Mouse (Mus musculus) neural tube, embryonic 11.5 days (tissue): ENCODE data around the gene Ccdc57. TPM values are rescaled to one million over a fixed set of nuclear protein-coding genes. Genes with fewer than 3 reads are reported as not detected.

ENCODE experiments used
- ATAC-seq: fragments of 200-750 bp; cut with Nextera tagmentation; 2 replicates; pipeline ENCODE4 v1.8.0; 2017; ENCODE audit warnings: moderate number of reproducible peaks, mild to moderate bottlenecking, moderate TSS enrichment, moderate library complexity; ENCODE audit not compliant: insufficient read depth, low FRiP score, low TSS enrichment
- DNase-seq: peaks from one replicate; pipeline ENCODE4 v3.0.0-alpha.2; 2015; ENCODE audit warnings: low spot score
- H3K27ac ChIP-seq: fragments of 300-500 bp; sonication (generic); 2 replicates; pipeline ENCODE4 v1.5.1; 2014; ENCODE audit warnings: low read depth, mild to moderate bottlenecking, low read length
- H3K27me3 ChIP-seq: fragments of 300-500 bp; sonication (generic); 2 replicates; pipeline ENCODE4 v1.6.1; 2014; ENCODE audit warnings: mild to moderate bottlenecking, low read length, mixed read lengths; ENCODE audit not compliant: control insufficient read depth, insufficient read depth
- H3K36me3 ChIP-seq: fragments of 300-500 bp; sonication (generic); 2 replicates; pipeline ENCODE4 v1.6.1; 2014; ENCODE audit warnings: mild to moderate bottlenecking, low read length, moderate library complexity, mixed read lengths; ENCODE audit not compliant: control insufficient read depth, insufficient read depth
- H3K4me1 ChIP-seq: fragments of 300-500 bp; sonication (generic); 2 replicates; pipeline ENCODE4 v1.6.1; 2014; ENCODE audit warnings: low read length, mixed read lengths; ENCODE audit not compliant: control insufficient read depth, insufficient read depth
- H3K4me2 ChIP-seq: fragments of 300-500 bp; sonication (generic); 2 replicates; pipeline ENCODE4 v1.6.1; 2014; ENCODE audit warnings: low read depth, mild to moderate bottlenecking, moderate library complexity
- H3K4me3 ChIP-seq: fragments of 300-500 bp; sonication (generic); 2 replicates; pipeline ENCODE4 v1.5.1; 2014; ENCODE audit warnings: low read depth, low read length
- H3K9ac ChIP-seq: fragments of 300-500 bp; sonication (generic); 2 replicates; pipeline ENCODE4 v1.6.1; 2014; ENCODE audit warnings: mild to moderate bottlenecking, low read length
- H3K9me3 ChIP-seq: fragments of 300-500 bp; sonication (generic); 2 replicates; pipeline ENCODE4 v1.6.1; 2016; ENCODE audit warnings: low read length; ENCODE audit not compliant: control insufficient read depth
- WGBS: fragments of 180-500 bp; shearing (Covaris S2); extraction: QIAGEN DNeasy Blood & Tissue Kit; methylation state at CpG from one replicate; pipeline ENCODE4 v1.1.7; 2014; 5-methylcytosine and 5-hydroxymethylcytosine counted together
- polyA plus RNA-seq: library from polyadenylated mRNA; unstranded; fragments of >200 nt; fragmentation: Nextera tagmentation; extraction: Ambion mirVana; gene quantifications from 2 replicates; pipeline ENCODE4 v1.2.1, GENCODE M21; 2014

Gene Ccdc57
- polyA plus RNA-seq, 1 experiment from 2014 or later: 4.6 TPM

DNA sequence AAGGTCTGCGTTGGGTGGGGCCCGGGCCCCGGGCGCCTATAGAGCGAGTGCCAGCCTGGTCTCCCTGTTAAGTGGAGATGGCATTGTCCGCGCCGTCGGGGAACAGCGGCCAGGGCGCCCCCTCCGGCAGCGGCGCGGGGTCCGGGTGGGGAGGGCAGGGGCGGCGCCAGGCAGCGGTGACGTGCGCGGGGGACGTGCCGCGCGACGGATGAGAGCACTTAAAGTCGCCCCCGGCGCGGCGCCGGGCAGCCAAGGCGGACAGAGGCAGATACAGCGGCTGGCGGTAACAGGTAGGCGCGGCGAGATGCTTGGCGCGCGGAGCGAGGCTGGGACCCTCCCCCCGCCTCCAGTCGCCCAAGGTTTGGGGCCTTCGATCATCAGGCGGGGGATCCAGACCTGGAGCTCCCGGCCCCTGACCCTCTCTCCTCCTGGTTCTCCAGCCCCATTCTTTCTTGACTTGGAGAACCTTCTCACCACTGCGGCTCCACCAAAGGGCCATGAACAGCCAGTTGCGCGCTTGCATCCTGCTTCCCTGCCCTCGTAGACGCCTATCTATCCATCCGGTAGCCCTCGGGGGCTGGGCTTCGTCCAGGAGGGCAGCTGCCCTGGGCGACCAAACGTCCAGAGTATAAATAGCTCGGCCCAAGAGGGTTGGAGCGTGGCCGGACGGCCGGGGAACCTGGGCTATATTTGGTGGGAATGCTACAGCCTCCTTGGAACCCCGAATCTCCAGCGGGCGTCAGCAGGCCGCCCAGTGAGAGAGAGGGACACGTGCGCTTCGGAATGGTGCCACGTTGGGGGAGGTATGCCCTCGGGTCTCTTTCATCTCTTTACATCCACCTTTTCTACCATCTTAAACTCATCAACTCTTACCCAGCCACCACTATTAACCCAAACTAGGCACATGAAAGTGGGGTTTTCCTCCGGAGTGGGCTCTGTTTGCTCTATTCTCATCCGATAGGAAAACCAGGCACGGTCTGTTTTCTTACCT is 16.5 kb upstream of the Ccdc57 start:
- ATAC-seq: no peak
- peak overlapping the region; percentile 48 for H3K4me3 ChIP-seq
- H3K27me3 ChIP-seq: no peaks in the 10 kb centered on the region
- peak overlapping the region; percentile 59 for H3K9ac ChIP-seq
- peak overlapping the region; percentile 77 for H3K4me2 ChIP-seq
- under 1% methylated on average over 55 of the region's 75 CpGs for WGBS
- H3K4me1 ChIP-seq: peaks cover 22% of the 10 kb centered on the region; the same call in 1 of the 2 replicates
- no peaks in the 10 kb centered on the region for H3K36me3 ChIP-seq
- H3K27ac ChIP-seq: no peak overlapping the region
- peak; percentile 79 for DNase-seq
- no peaks in the 10 kb centered on the region for H3K9me3 ChIP-seq

DNA sequence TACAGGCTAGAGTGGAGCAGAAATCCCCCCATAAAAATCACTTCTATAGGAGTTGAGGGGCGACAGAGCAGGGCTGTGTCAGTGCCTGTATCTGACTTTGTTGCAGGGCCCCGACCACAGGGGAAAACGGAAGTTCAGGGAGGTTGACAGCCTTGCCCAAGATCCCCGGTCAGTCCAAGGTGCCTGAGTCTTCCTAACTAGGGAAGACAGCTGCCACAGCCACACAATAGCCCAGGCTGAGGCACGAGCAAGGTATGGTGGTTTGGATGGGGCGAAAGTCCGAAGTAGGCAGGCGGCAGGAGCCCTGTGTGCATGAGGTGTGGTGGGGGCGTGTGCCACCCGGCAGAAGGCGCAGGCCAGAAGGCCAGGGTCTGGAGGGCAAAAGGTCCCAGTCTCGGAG is 15.7 kb upstream of the Ccdc57 start, which contains the start of gene Slc16a3:
TSS of gene Slc16a3 (plus strand) at position 153 of the 400 bp plus-strand sequence.
- peak within 1 kb of the TSS; percentile 59 for H3K9ac ChIP-seq
- peak within 1 kb of the TSS; percentile 77 for H3K4me2 ChIP-seq
- WGBS: 29% methylated on average over 12 of the region's 12 CpGs
- H3K4me1 ChIP-seq: peaks cover 22% of the 10 kb centered on the region; the same call in 1 of the 2 replicates
- no peaks in the 10 kb centered on the region for H3K36me3 ChIP-seq
- peak within 1 kb of the TSS; percentile 48 for H3K4me3 ChIP-seq
- H3K9me3 ChIP-seq: no peaks in the 10 kb centered on the region
- DNase-seq (no peak), ATAC-seq (no peak)
- no peak within 1 kb of the TSS for H3K27ac ChIP-seq
- no peaks in the 10 kb centered on the region for H3K27me3 ChIP-seq

DNA sequence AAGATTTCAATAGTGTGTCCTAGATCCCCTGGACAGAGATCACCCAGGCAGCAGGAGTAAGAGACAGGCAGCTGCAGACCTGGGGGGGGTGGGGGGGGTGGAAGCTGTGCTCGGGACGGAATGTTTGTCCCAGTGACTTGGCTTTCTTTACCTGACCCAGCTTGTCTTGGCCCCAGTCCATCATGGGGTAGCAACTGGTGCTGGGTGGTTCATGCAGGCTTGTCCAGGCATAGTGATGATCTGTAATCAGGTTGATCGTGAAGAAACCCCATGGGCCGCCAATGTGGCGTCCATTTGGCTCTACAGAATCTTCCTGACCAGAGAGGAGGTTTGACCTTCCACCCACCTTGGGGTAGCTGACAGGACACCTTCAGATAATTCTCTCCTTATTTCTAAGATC is 13.3 kb upstream of the Ccdc57 start:
- 96% methylated on average over 5 of the region's 5 CpGs for WGBS
- Histone ChIP-seq H3K9me3 (no peaks in the 10 kb centered on the region), H3K4me1 (peaks cover 13% of the 10 kb centered on the region; the same call in 1 of the 2 replicates), H3K27ac (no peak overlapping the region), H3K27me3 (no peaks in the 10 kb centered on the region), H3K4me3 (no peak overlapping the region), H3K36me3 (no peaks in the 10 kb centered on the region), H3K4me2 (no peak overlapping the region), H3K9ac (no peak overlapping the region)
- DNase-seq (no peak), ATAC-seq (no peak)

DNA sequence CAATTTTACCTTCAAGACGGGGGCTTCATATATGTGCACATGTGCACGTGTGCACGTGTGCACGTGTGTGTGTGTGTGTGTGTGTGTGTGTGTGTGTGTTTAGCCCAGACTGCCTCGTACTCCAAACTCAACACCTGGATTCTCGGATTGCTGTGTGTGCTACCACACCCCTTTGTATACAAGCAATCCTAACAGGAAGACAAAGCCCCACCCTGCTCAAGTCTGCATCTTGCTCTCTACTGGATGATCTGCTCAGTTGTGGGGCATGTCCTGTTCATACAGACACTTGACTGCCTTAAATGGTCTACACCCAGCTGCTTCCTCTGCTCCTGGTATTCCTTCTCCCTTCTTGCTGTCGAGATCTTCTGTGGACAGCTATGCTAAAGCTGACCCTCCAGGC is 12.6 kb upstream of the Ccdc57 start:
- H3K4me3 ChIP-seq: no peak overlapping the region
- H3K36me3 ChIP-seq: no peaks in the 10 kb centered on the region
- H3K4me2 ChIP-seq: no peak overlapping the region
- H3K27ac ChIP-seq: no peak overlapping the region
- H3K27me3 ChIP-seq: no peaks in the 10 kb centered on the region
- no peaks in the 10 kb centered on the region for H3K9me3 ChIP-seq
- no peak overlapping the region for H3K9ac ChIP-seq
- WGBS: 84% methylated on average over 7 of the region's 7 CpGs
- no peak for DNase-seq
- no peak for ATAC-seq
- H3K4me1 ChIP-seq: peaks cover 8% of the 10 kb centered on the region; the same call in 1 of the 2 replicates

DNA sequence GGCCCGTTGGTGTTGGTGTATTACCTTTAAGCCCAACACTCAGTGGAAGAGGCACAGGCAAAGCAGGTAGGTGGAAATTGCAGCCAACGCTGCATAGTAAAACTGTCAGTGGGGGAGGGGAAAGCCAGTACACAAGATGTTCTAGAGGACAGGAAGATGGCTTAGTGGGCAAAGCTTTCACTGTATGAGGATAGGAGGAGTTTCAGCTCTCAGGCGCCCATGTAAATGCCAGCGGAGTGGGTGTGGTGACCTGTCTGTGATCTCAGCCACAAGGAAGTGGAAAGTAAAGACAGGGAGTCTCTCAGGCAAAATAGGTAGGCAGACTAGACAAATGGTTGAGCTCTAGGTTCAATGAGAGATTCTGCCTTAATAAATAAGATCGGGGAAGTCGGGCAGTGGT is 8.3 kb upstream of the Ccdc57 start:
- WGBS: 88% methylated on average over 6 of the region's 6 CpGs
- Histone ChIP-seq H3K9me3 (no peaks in the 10 kb centered on the region), H3K9ac (no peak overlapping the region), H3K4me3 (no peak overlapping the region), H3K4me1 (no peaks in the 10 kb centered on the region), H3K36me3 (no peaks in the 10 kb centered on the region), H3K27me3 (no peaks in the 10 kb centered on the region), H3K27ac (no peak overlapping the region), H3K4me2 (no peak overlapping the region)
- ATAC-seq (no peak), DNase-seq (no peak)

DNA sequence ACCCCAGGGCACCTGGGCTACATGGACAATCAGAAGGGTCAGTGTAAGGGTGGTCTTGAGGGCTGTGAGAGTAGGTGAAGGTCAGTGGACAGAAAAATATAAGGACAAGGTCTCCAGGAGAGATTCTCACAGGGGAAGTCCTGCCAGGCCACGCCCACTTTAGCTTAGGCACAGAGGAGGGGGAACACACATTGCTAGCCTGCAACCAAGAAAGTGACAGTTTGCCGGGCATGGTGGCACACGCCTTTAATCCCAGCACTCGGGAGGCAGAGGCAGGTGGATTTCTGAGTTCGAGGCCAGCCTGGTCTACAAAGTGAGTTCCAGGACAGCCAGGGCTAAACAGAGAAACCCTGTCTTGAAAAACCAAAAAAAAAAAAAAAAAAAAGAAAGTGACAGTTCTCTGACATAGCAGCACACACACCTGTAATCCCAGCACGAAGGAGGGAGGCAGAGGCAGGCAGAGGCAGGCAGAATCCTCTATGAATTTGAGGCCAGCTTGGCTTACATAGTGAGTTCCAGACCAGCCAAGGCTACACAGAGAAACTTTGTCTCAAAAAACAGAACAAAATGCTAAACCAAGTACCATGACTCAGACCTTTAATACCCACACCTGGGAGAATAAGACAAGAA is 7.2 kb upstream of the Ccdc57 start:
- ATAC-seq: no peak
- Histone ChIP-seq H3K4me1 (no peaks in the 10 kb centered on the region), H3K4me3 (no peak overlapping the region), H3K9ac (no peak overlapping the region), H3K36me3 (no peaks in the 10 kb centered on the region), H3K27me3 (no peaks in the 10 kb centered on the region), H3K4me2 (no peak overlapping the region), H3K27ac (no peak overlapping the region), H3K9me3 (no peaks in the 10 kb centered on the region)
- no peak for DNase-seq
- WGBS: 63% methylated on average over 5 of the region's 6 CpGs

DNA sequence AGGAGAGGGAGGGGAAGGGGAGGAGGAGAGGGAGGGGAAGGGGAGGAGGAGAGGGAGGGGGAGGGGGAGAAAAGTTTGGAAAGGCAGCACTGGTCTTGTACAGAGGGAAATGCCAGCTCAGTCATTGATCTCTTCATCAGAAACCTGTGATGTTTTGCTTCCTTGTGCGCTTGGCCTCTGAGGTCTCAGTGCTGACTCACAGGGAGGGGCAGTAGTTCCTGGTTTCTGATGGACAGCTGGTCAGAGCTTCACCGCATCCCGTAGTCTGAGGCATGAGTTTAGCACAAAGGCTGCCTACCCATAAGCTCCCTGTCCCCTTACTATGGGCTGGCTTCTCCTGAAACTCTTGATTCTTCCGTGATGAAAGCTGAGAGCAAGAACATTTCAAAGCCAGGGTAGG is 6.1 kb upstream of the Ccdc57 start:
- Histone ChIP-seq H3K36me3 (no peaks in the 10 kb centered on the region), H3K4me1 (no peaks in the 10 kb centered on the region), H3K9me3 (no peaks in the 10 kb centered on the region), H3K9ac (no peak overlapping the region), H3K27me3 (no peaks in the 10 kb centered on the region), H3K4me3 (no peak overlapping the region), H3K27ac (no peak overlapping the region), H3K4me2 (no peak overlapping the region)
- ATAC-seq (no peak), DNase-seq (no peak)
- WGBS: 40% methylated on average over 4 of the region's 4 CpGs

DNA sequence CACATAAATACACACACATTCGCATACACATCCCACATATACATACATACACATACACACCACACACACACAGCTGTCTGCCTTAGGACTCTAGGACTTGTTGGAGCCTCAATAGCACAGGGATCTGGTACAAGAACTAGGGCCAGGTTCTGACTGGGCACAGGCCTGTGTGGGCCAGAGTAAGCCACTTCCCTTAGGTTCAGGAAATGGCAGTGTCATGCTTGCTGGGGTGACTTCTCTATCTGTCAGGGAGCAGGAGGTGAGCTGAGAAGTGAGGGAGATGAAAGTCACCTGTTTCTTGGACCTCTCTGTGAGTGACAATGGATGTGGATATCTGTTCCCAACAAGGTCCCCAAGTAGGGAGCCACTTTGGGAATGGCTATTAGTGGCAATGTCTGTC is 5.3 kb upstream of the Ccdc57 start:
- Histone ChIP-seq H3K4me2 (no peak overlapping the region), H3K9ac (no peak overlapping the region), H3K9me3 (no peaks in the 10 kb centered on the region), H3K27ac (no peak overlapping the region), H3K27me3 (no peaks in the 10 kb centered on the region), H3K4me3 (no peak overlapping the region), H3K36me3 (no peaks in the 10 kb centered on the region), H3K4me1 (no peaks in the 10 kb centered on the region)
- 95% methylated on average over 1 of the region's 1 CpGs for WGBS
- DNase-seq: no peak
- no peak for ATAC-seq
